14 mouse cellular contexts compared by ENCODE assay signal in the genomic region with DNA sequence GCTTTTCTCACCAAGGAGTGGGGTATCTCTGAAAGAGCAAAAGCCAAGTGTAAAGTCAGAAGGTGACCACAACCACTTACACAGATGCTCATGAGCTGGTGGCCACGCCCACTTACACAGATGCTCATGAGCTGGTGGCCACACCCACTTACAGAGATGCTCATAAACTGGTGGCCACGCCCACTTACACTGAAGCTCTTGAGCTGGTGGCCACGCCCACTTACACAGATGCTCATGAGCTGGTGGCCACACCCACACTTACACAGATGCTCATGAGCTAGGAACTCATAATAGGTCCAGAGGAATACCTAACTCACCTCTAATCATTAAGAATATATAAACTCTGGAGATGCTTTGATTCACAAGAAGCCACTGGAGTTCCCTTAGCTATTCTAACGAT. TPM values are rescaled to one million over a fixed set of nuclear protein-coding genes. Genes with fewer than 3 reads are reported as not detected.
A peak's percentile ranks its signal among the peaks of the same experiment; 100 is the strongest.
DNase-seq lines count a peak whose midpoint lies in the region; ATAC-seq lines count a peak whose summit lies in the region.
"Had no signal": no experiment of that assay in that cellular context is flagged by ENCODE, and none has a peak within 500 bp of the region (broad histone marks: within the 10 kb centered on the region; RNA-seq: fewer than 3 reads in every experiment).

No protein-coding gene starts in this region.

- no peak overlapping the region for H3K9ac ChIP-seq in liver, embryonic 11.5 days (ENCODE audit: low read depth, low read length)
- H3K9ac ChIP-seq: midbrain, embryonic 13.5 days had no signal

- 0 out of 2 replicates have a peak, but pooled peaks cover 5% of the 10 kb centered on the region for H3K4me1 ChIP-seq in liver, embryonic 11.5 days (replicated peaks; ENCODE audit: control insufficient read depth, insufficient read depth, low read length)

- H3K27me3 ChIP-seq in liver, embryonic 11.5 days (replicated peaks; ENCODE audit: control insufficient read depth, insufficient read depth, low read length) = no peaks in the 10 kb centered on the region
- H3K27me3 ChIP-seq in splenic B cell, adult 2 months (ENCODE audit: control insufficient read depth, insufficient read depth, low read length, poor library complexity, severe bottlenecking) = no peaks in the 10 kb centered on the region
- H3K27me3 ChIP-seq: midbrain, embryonic 13.5 days had no signal

- no peak overlapping the region for H3K4me2 ChIP-seq in liver, embryonic 11.5 days
- H3K4me2 ChIP-seq: midbrain, embryonic 13.5 days had no signal

- ATAC-seq in liver, embryonic 11.5 days (replicated peaks; ENCODE audit: low FRiP score) = peak; percentile 59; the same call in 1 of the 2 replicates
- ATAC-seq: midbrain, embryonic 13.5 days had no signal

- DNase-seq in retina, postnatal 1 day = peak; percentile 36
- DNase-seq in retina, embryonic 14.5 days (ENCODE audit: low spot score) = no peak
- DNase-seq in R1 (ENCODE audit: low read depth, low spot score) = peak; percentile 91
- no peak for DNase-seq in liver, embryonic 11.5 days (ENCODE audit: low spot score)
- peak; percentile 64 for DNase-seq in splenic B cell, adult 2 months (ENCODE audit: low read depth, low spot score)
- DNase-seq in testis, postnatal 14 days (ENCODE audit: low spot score) = no peak
- DNase-seq in frontal cortex, adult 2 months (ENCODE audit: extremely low spot score in 1 of 2, low spot score in 1 of 2) = no peak
- DNase-seq: adrenal gland, postnatal 36 days; cerebellum, postnatal 14 days; heart, postnatal 4 days; kidney, adult 8-10 months; lung, adult 18-20 months had no signal

- H3K4me3 ChIP-seq in liver, embryonic 11.5 days (ENCODE audit: low read depth, low read length) = no peak overlapping the region
- H3K4me3 ChIP-seq: forebrain, embryonic 10.5 days; midbrain, embryonic 13.5 days had no signal

- H3K36me3 ChIP-seq in liver, embryonic 11.5 days (ENCODE audit: control insufficient read depth, insufficient read depth, low read length) = peaks cover 15% of the 10 kb centered on the region
- peaks cover 6% of the 10 kb centered on the region for H3K36me3 ChIP-seq in splenic B cell, adult 2 months (ENCODE audit: control insufficient read depth, insufficient read depth, low read length, poor library complexity, severe bottlenecking)

- WGBS in liver, embryonic 11.5 days = 68% methylated on average over 4 of the region's 4 CpGs

- no peak overlapping the region for H3K27ac ChIP-seq in liver, embryonic 11.5 days (ENCODE audit: low read depth, low read length)
- H3K27ac ChIP-seq: forebrain, embryonic 10.5 days; midbrain, embryonic 13.5 days had no signal

- H3K9me3 ChIP-seq in liver, embryonic 11.5 days (ENCODE audit: control insufficient read depth, low read length) = no peaks in the 10 kb centered on the region
- H3K9me3 ChIP-seq: forebrain, embryonic 10.5 days; midbrain, embryonic 13.5 days had no signal

RNA-seq across cellular contexts. Expression of gene Mitd1, which starts 5.8 kb away (rescaled TPM):
- polyA plus RNA-seq in liver, embryonic 11.5 days (2014; fragmentation: Nextera tagmentation; extraction: Ambion mirVana) = 36.3 and 37.7 TPM in 2 replicates
- 17.1 and 17.9 TPM in 2 replicates for polyA plus RNA-seq in frontal cortex, adult 2 months (2012; rRNA removed)

RNA-seq across cellular contexts. Expression of gene Mrpl30, which starts 5.8 kb away (rescaled TPM):
- 288 and 300 TPM in 2 replicates for polyA plus RNA-seq in liver, embryonic 11.5 days (2014; fragmentation: Nextera tagmentation; extraction: Ambion mirVana)
- 127 and 138 TPM in 2 replicates for polyA plus RNA-seq in frontal cortex, adult 2 months (2012; rRNA removed)

RNA-seq across cellular contexts. Expression of gene Lipt1, which starts 12.9 kb away (rescaled TPM):
- 9.6 and 11.3 TPM in 2 replicates for polyA plus RNA-seq in liver, embryonic 11.5 days (2014; fragmentation: Nextera tagmentation; extraction: Ambion mirVana)
- polyA plus RNA-seq in frontal cortex, adult 2 months (2012; rRNA removed) = 7.6 and 8.6 TPM in 2 replicates

RNA-seq across cellular contexts. Expression of gene Tsga10, which starts 18.2 kb away (rescaled TPM):
- 2.9 and 3.3 TPM in 2 replicates for polyA plus RNA-seq in liver, embryonic 11.5 days (2014; fragmentation: Nextera tagmentation; extraction: Ambion mirVana)
- 12.6 and 14.9 TPM in 2 replicates for polyA plus RNA-seq in frontal cortex, adult 2 months (2012; rRNA removed)

RNA-seq across cellular contexts. Expression of gene Lyg2, which starts 31.8 kb away (rescaled TPM):
- polyA plus RNA-seq in liver, embryonic 11.5 days (2014; fragmentation: Nextera tagmentation; extraction: Ambion mirVana) = not detected in 2 replicates
- not detected in 2 replicates for polyA plus RNA-seq in frontal cortex, adult 2 months (2012; rRNA removed)
- polyA plus RNA-seq: forebrain, embryonic 10.5 days; midbrain, embryonic 13.5 days had no signal

Comparison
In these comparisons a context has a peak if more than half of its experiments do, and no peak if none do; other contexts are left out.
1. DNase-seq: peak in retina, postnatal 1 day (single experiment), R1 (single experiment) and splenic B cell, adult 2 months (single experiment); none in retina, embryonic 14.5 days (single experiment), liver, embryonic 11.5 days (single experiment), testis, postnatal 14 days (single experiment) and frontal cortex, adult 2 months (0 of 2).